Mouse (Mus musculus) lung, postnatal 0 days (tissue): ENCODE data around the gene Apon. TPM values are rescaled to one million over a fixed set of nuclear protein-coding genes. Genes with fewer than 3 reads are reported as not detected.

ENCODE experiments used
- ATAC-seq: fragments of 200-750 bp; cut with Nextera tagmentation; 2 replicates; pipeline ENCODE4 v1.8.0; 2017; ENCODE audit warnings: moderate library complexity
- DNase-seq: peaks from one replicate; pipeline ENCODE4 v3.0.0-alpha.2; 2016; ENCODE audit warnings: low spot score
- H3K27ac ChIP-seq: fragments of 300-500 bp; sonication (generic); 2 replicates; pipeline ENCODE4 v1.5.1; 2014; ENCODE audit warnings: antibody characterized with exemption, mild to moderate bottlenecking, low read length, mixed read lengths
- H3K27me3 ChIP-seq: fragments of 300-500 bp; sonication (generic); replicated peaks from 2 replicates; pipeline ENCODE4 v1.6.1; 2014; ENCODE audit warnings: low read length, mixed read lengths; ENCODE audit not compliant: insufficient read depth
- H3K36me3 ChIP-seq: fragments of 300-500 bp; sonication (generic); 2 replicates; pipeline ENCODE4 v1.6.1; 2014; ENCODE audit warnings: low read length, mixed read lengths; ENCODE audit not compliant: insufficient read depth
- H3K4me1 ChIP-seq: fragments of 300-500 bp; sonication (generic); 2 replicates; pipeline ENCODE4 v1.6.1; 2014; ENCODE audit warnings: antibody characterized with exemption, low read depth, low read length, mixed read lengths; ENCODE audit not compliant: insufficient read depth
- H3K4me2 ChIP-seq: fragments of 300-500 bp; sonication (generic); replicated peaks from 2 replicates; pipeline ENCODE4 v1.6.1; 2014; ENCODE audit warnings: low read depth, mild to moderate bottlenecking, low read length, moderate library complexity, mixed read lengths
- H3K4me3 ChIP-seq: fragments of 300-500 bp; sonication (generic); 2 replicates; pipeline ENCODE4 v1.5.1; 2014; ENCODE audit warnings: low read depth, low read length
- H3K9ac ChIP-seq: fragments of 300-500 bp; sonication (generic); replicated peaks from 2 replicates; pipeline ENCODE4 v1.6.1; 2014; ENCODE audit warnings: low read depth, mild to moderate bottlenecking
- H3K9me3 ChIP-seq: fragments of 300-500 bp; sonication (generic); 2 replicates; pipeline ENCODE4 v1.6.1; 2016; ENCODE audit warnings: low read length, mixed read lengths
- CTCF ChIP-seq: IDR thresholded peaks from 2 replicates; pipeline ENCODE4 v1.5.1; 2016; ENCODE audit warnings: antibody characterized with exemption, mild to moderate bottlenecking
- EP300 ChIP-seq: IDR thresholded peaks from 2 replicates; pipeline ENCODE4 v1.6.1; 2016; ENCODE audit warnings: antibody characterized with exemption, mild to moderate bottlenecking, control low read depth
- WGBS: fragments of 180-500 bp; shearing (Covaris S2); extraction: QIAGEN DNeasy Blood & Tissue Kit; methylation state at CpG from one replicate; pipeline ENCODE4 v1.1.7; 2014; 5-methylcytosine and 5-hydroxymethylcytosine counted together
- polyA plus RNA-seq: library from polyadenylated mRNA; unstranded; fragments of >200 nt; fragmentation: Nextera tagmentation; extraction: Ambion mirVana; gene quantifications from 2 replicates; pipeline ENCODE4 v1.2.1, GENCODE M21; 2015

Apon gene
- polyA plus RNA-seq, 1 experiment from 2014 or later, result not detected

- Histone ChIP-seq H3K4me1 (no peaks in the 10 kb centered on the region), H3K27ac (no peak overlapping the region), H3K4me3 (no peak overlapping the region), H3K36me3 (no peaks in the 10 kb centered on the region), H3K9me3 (no peaks in the 10 kb centered on the region), H3K27me3 (no peaks in the 10 kb centered on the region), H3K4me2 (no peak overlapping the region), H3K9ac (no peak overlapping the region)
- TF ChIP-seq EP300 (no peak), CTCF (no peak)
- WGBS, result 49% methylated on average over 16 of the region's 16 CpGs
- DNase-seq, result no peak
- ATAC-seq, result no peak
Measured at GRCm38 (mm10) chr10:128221533-128222286, 32.2 kb upstream of the Apon start.

DNA sequence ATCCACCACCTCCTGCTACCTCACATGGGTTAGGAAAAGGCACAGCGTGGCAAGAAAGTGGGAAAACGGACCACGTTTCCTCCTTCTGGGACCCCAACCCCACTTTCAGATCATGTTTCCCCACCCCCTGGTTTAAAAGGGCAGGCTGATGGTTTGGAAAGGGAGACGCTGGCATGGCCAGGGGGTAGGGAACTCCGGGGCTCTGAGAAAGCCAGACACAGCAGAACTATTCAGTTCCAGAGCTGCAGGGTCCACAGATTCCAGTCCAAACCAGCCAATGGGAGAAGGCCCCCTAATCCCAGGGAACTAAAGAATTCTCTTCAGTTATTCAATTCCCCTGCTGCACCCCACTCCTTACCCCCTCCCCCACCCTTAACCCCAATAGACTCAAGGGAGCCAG lies 28.8 kb upstream of the Apon start:
- no peaks in the 10 kb centered on the region for H3K36me3 ChIP-seq
- WGBS, result 56% methylated on average over 5 of the region's 5 CpGs
- H3K4me3 ChIP-seq, result no peak overlapping the region
- no peak overlapping the region for H3K4me2 ChIP-seq
- H3K9me3 ChIP-seq, result no peaks in the 10 kb centered on the region
- TF ChIP-seq CTCF (no peak), EP300 (no peak)
- ATAC-seq, result no peak
- no peaks in the 10 kb centered on the region for H3K27me3 ChIP-seq
- no peak overlapping the region for H3K27ac ChIP-seq
- no peak overlapping the region for H3K9ac ChIP-seq
- no peaks in the 10 kb centered on the region for H3K4me1 ChIP-seq
- DNase-seq, result no peak

DNA sequence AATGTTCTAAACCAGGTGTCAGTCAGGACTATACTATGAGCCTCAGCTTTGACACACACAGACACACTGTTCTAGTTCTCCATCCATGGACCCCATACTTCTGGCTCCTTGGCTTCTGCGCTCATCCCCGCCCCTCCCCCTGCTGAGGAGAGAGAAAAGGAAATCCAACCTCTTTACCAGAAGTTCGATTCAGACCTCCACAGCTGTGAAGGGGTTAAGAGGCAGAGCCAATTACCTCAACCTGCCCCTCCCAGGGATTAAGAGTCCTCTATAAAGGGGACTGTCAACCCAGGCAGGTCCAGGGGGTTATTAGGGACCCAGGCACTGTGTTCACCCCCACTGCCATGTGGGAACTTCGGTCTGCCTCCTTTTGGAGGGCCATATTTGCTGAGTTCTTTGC lies 28.4 kb upstream of the Apon start, which contains the start of gene Mip:
Gene Mip (plus strand): TSS at position 301 of the 400 bp plus-strand sequence.
- ATAC-seq, result no peak
- 53% methylated on average over 4 of the region's 4 CpGs for WGBS

GRCm38 (mm10) chr10:128227592-128227991 lies 26.3 kb upstream of the Apon start:
- TF ChIP-seq EP300 (no peak), CTCF (no peak)
- 63% methylated on average over 9 of the region's 9 CpGs for WGBS
- Histone ChIP-seq H3K27ac (no peak overlapping the region), H3K36me3 (no peaks in the 10 kb centered on the region), H3K4me3 (no peak overlapping the region), H3K27me3 (no peaks in the 10 kb centered on the region), H3K4me2 (no peak overlapping the region), H3K9me3 (no peaks in the 10 kb centered on the region), H3K4me1 (no peaks in the 10 kb centered on the region), H3K9ac (no peak overlapping the region)
- DNase-seq (no peak), ATAC-seq (no peak)

More for the DNA sequence above, 28.4 kb upstream of the Apon start, which contains the start of gene Mip:
- H3K4me2 ChIP-seq, result no peak within 1 kb of the TSS
- no peaks in the 10 kb centered on the region for H3K27me3 ChIP-seq
- H3K4me1 ChIP-seq, result no peaks in the 10 kb centered on the region
- no peak for DNase-seq
- TF ChIP-seq CTCF (no peak), EP300 (no peak)
- H3K27ac ChIP-seq, result no peak within 1 kb of the TSS
- no peak within 1 kb of the TSS for H3K9ac ChIP-seq
- H3K9me3 ChIP-seq, result no peaks in the 10 kb centered on the region
- H3K4me3 ChIP-seq, result no peak within 1 kb of the TSS
- H3K36me3 ChIP-seq, result no peaks in the 10 kb centered on the region

DNA sequence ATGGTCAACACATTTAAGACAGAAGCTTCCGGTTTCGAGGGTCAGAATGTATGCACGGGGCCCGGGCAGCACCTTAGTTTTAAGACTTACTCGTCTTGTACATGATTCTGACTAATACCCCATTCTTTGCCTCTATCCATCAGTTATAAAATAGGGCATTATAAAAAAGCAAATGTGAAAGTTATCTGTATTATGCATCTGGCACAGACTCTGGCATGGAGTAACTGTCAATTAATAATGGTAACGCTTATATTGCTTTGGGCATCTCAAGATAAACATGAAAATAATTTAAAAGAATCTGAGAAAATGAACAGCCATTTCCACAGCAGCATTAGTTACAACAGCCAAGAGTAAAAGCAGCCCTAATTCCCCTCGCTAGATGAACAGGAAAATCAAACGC lies 25.9 kb upstream of the Apon start:
- H3K36me3 ChIP-seq, result no peaks in the 10 kb centered on the region
- DNase-seq (no peak), ATAC-seq (no peak)
- no peaks in the 10 kb centered on the region for H3K4me1 ChIP-seq
- no peak overlapping the region for H3K27ac ChIP-seq
- H3K4me3 ChIP-seq, result no peak overlapping the region
- H3K27me3 ChIP-seq, result no peaks in the 10 kb centered on the region
- H3K4me2 ChIP-seq, result no peak overlapping the region
- H3K9ac ChIP-seq, result no peak overlapping the region
- TF ChIP-seq EP300, result no peak
- no peak for TF ChIP-seq CTCF
- WGBS, result 85% methylated on average over 8 of the region's 8 CpGs
- H3K9me3 ChIP-seq, result no peaks in the 10 kb centered on the region

DNA sequence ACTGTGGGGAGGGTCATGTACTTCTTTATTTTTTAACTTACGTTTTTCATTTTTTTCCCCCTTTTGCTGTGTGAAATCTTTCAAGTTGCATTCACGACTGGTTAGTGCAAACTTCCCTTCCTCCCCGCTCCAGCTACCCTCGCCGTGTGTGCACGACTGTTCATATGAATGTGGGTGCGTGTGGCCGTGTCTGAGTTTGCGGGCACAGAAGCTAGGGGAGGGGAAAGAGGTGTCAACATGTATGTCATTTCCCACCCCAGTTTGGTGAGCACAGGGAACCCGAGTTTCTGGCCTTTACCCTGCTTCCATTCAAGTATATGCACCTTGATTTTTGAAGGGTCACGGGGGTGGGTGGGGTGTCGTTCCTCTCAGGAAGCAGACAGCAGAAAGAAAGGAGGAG lies 23.3 kb upstream of the Apon start:
- TF ChIP-seq CTCF, result no peak
- TF ChIP-seq EP300, result no peak

More for the DNA sequence above, 23.3 kb upstream of the Apon start:
- no peak overlapping the region for H3K27ac ChIP-seq
- no peaks in the 10 kb centered on the region for H3K36me3 ChIP-seq
- ATAC-seq, result no peak
- H3K4me2 ChIP-seq, result no peak overlapping the region
- no peak overlapping the region for H3K4me3 ChIP-seq
- H3K4me1 ChIP-seq, result no peaks in the 10 kb centered on the region
- DNase-seq, result no peak
- H3K9ac ChIP-seq, result no peak overlapping the region
- WGBS, result 68% methylated on average over 12 of the region's 12 CpGs
- H3K9me3 ChIP-seq, result no peaks in the 10 kb centered on the region
- no peaks in the 10 kb centered on the region for H3K27me3 ChIP-seq
